Mouse (Mus musculus): Measurements from ENCODE around the gene Brs3. TPM values are rescaled to one million over a fixed set of nuclear protein-coding genes. Genes with fewer than 3 reads are reported as not detected.

Gene Brs3
- polyA plus RNA-seq (2015; fragmentation: Nextera tagmentation; extraction: Ambion mirVana): not detected in 2 replicates

DNA sequence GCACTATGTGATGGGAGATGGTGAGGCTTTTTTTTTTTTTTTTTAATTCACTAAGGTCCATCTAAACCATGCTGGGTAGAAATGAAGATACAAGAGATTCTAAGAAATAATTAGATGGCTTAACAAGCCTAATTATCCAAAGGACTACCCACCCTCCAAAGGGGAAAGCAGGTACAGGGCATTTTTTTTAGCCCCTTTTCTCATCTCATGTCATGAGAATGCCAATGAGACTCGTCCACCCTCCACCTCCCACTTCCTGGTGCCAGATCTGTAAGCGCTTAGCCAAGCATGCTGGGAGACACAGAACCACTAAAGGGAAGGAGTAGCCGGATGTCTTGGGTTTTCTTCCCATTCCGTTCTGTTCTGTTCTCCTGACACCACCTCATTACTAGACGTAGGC, at the start of gene Brs3:
Brs3 (plus strand) TSS at position 301 of the 400 bp plus-strand sequence.
- no peak for ATAC-seq (ENCODE audit: low FRiP score, low TSS enrichment)
- WGBS: 78% methylated on average over 5 of the region's 5 CpGs
- no peak within 1 kb of the TSS for H3K4me2 ChIP-seq (replicated peaks; ENCODE audit: low read depth, low read length)

DNA sequence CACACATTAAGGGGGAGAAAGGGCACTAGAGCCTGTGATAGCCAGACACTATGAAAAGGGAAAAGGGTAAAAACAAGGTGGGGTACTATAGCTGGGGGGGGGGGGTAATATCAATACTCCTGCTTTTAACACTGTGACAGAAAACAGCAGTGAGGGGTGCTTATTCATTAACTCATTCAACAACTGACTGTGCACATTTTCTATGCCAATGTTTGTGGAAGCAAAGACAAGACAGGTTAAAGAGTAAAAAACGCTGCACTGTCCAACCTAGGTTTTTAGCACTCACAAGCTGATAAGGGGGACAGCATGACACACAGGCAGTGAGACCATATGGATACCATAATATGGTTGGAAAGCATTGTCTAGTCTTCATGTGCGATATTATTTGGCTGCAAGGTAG, 30.0 kb upstream of the Brs3 start:
- Histone ChIP-seq H3K36me3 (ENCODE audit: insufficient read depth, low read length) (no peaks in the 10 kb centered on the region), H3K4me1 (ENCODE audit: insufficient read depth, low read length) (no peaks in the 10 kb centered on the region), H3K27me3 (ENCODE audit: insufficient read depth, low read length) (no peaks in the 10 kb centered on the region), H3K4me2 (replicated peaks; ENCODE audit: low read depth, low read length) (no peak overlapping the region), H3K9ac (replicated peaks; ENCODE audit: low read length) (no peak overlapping the region), H3K9me3 (ENCODE audit: low read length) (no peaks in the 10 kb centered on the region), H3K4me3 (ENCODE audit: low read length) (no peak overlapping the region), H3K27ac (ENCODE audit: low read length) (no peak overlapping the region)
- 76% methylated on average over 2 of the region's 2 CpGs for WGBS
- ATAC-seq (ENCODE audit: low FRiP score, low TSS enrichment): no peak

More for the DNA sequence above, at the start of gene Brs3:
- Histone ChIP-seq H3K27ac (ENCODE audit: low read length) (no peak within 1 kb of the TSS), H3K9me3 (ENCODE audit: low read length) (no peaks in the 10 kb centered on the region), H3K9ac (replicated peaks; ENCODE audit: low read length) (no peak within 1 kb of the TSS), H3K27me3 (ENCODE audit: insufficient read depth, low read length) (no peaks in the 10 kb centered on the region), H3K4me1 (ENCODE audit: insufficient read depth, low read length) (no peaks in the 10 kb centered on the region), H3K4me3 (ENCODE audit: low read length) (no peak within 1 kb of the TSS), H3K36me3 (ENCODE audit: insufficient read depth, low read length) (no peaks in the 10 kb centered on the region)

DNA sequence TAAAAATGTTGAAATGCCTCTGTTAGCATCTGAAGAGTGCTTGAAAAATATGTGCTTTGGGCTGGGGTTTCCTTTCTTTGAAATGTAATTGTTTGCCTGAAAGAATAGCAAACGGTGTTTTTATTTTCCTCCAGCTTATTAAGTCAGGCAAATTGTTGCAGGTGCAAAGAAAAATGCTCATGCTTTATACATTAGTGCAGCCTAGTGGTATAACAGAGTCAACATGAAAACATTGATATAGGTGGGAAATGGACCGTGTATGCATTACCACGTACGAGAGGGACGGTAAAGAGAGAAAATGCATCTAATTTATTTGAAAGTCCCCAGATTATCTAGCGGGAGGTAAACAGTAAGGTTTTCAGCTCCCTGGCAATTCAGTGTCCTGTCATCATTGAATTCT, 995 bp downstream of the Brs3 start:
- ATAC-seq (ENCODE audit: low FRiP score, low TSS enrichment): no peak
- Histone ChIP-seq H3K36me3 (ENCODE audit: insufficient read depth, low read length) (no peaks in the 10 kb centered on the region), H3K4me3 (ENCODE audit: low read length) (no peak overlapping the region), H3K9me3 (ENCODE audit: low read length) (no peaks in the 10 kb centered on the region), H3K4me1 (ENCODE audit: insufficient read depth, low read length) (no peaks in the 10 kb centered on the region), H3K27ac (ENCODE audit: low read length) (no peak overlapping the region), H3K27me3 (ENCODE audit: insufficient read depth, low read length) (no peaks in the 10 kb centered on the region), H3K9ac (replicated peaks; ENCODE audit: low read length) (no peak overlapping the region), H3K4me2 (replicated peaks; ENCODE audit: low read depth, low read length) (no peak overlapping the region)
- WGBS: 83% methylated on average over 6 of the region's 6 CpGs

DNA sequence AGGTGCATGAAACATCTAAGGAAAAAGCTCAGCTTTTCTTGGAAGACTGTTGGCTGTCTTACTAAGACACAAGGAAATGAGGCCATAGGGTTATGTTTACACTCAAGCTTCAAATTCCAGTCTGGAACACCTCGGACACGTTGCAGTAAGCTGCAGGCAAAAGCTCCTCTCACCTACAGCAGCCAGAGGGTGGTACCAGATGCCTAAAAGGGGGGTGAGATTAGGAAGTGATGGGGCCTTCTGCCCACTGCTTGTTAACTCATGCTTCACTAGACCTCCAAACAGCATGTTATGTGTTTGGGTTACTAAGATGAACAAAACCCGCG, 9.9 kb downstream of the Brs3 start:
- H3K27ac ChIP-seq (ENCODE audit: low read length): peak overlapping the region; percentile 94; the same call in 1 of the 2 replicates
- 0 out of 2 replicates have a peak, but pooled peaks cover 2% of the 10 kb centered on the region for H3K9me3 ChIP-seq (ENCODE audit: low read length)
- H3K4me1 ChIP-seq (ENCODE audit: insufficient read depth, low read length): no peaks in the 10 kb centered on the region
- peak overlapping the region; percentile 76 for H3K9ac ChIP-seq (replicated peaks; ENCODE audit: low read length)
- peak overlapping the region; percentile 55 for H3K4me3 ChIP-seq (ENCODE audit: low read length)
- no peaks in the 10 kb centered on the region; the same call in 1 of the 2 replicates for H3K36me3 ChIP-seq (ENCODE audit: insufficient read depth, low read length)
- H3K27me3 ChIP-seq (ENCODE audit: insufficient read depth, low read length): no peaks in the 10 kb centered on the region
- WGBS: 27% methylated on average over 4 of the region's 4 CpGs
- H3K4me2 ChIP-seq (replicated peaks; ENCODE audit: low read depth, low read length): peak overlapping the region; percentile 51
- ATAC-seq (ENCODE audit: low FRiP score, low TSS enrichment): peak; percentile 81

DNA sequence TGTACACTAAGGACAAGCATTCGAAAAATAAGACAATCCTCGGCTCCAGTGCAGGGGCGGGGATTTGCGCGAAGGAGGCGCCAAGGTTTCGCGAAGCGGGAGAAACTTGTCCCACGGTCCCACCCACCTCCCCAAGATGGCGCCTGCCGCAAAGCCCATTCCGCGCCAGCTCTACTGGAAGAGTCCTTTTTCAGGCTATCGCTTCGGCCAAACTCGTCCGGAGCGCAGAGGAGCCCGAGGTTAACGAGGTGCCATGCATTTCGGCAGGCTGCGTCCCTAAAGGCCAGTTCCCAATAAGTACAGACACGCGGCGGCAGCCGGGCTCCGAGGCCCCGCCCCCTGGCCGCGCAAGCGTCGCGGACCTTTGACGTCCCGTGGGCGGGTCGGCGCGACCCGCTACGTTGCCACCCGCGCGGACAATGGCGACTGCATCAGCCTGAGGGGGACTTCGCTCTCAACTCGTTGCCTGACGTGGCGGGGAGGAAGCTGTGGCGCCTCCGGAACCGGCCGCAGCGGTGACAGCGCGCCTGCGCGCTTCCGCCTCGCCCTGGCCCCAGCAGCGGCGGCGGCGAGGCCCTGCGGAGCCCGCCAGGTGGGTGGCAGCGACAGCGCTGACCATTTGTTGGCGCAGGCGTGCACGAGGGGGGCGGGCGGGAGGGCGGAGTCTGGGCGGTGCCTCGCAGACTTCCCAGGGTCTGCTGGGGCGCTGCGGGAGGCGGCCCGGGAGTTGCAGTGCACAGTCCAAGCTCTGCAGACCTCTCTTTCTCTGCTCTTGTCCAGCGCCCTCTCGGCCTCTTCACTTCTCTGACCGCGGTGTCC, 10.5 kb downstream of the Brs3 start, which contains the start of gene Htatsf1:
Htatsf1 (plus strand) TSS at position 410 of the 819 bp plus-strand sequence.
- Histone ChIP-seq H3K9me3 (ENCODE audit: low read length) (0 out of 2 replicates have a peak, but pooled peaks cover 2% of the 10 kb centered on the region), H3K27me3 (ENCODE audit: insufficient read depth, low read length) (no peaks in the 10 kb centered on the region), H3K27ac (ENCODE audit: low read length) (peak within 1 kb of the TSS; percentile 94), H3K9ac (replicated peaks; ENCODE audit: low read length) (peak within 1 kb of the TSS; percentile 76), H3K36me3 (ENCODE audit: insufficient read depth, low read length) (no peaks in the 10 kb centered on the region; the same call in 1 of the 2 replicates), H3K4me3 (ENCODE audit: low read length) (peak within 1 kb of the TSS; percentile 55), H3K4me2 (replicated peaks; ENCODE audit: low read depth, low read length) (peak within 1 kb of the TSS; percentile 63), H3K4me1 (ENCODE audit: insufficient read depth, low read length) (no peaks in the 10 kb centered on the region)
- WGBS: 15% methylated on average over 72 of the region's 85 CpGs
- ATAC-seq (ENCODE audit: low FRiP score, low TSS enrichment): peak; percentile 98

DNA sequence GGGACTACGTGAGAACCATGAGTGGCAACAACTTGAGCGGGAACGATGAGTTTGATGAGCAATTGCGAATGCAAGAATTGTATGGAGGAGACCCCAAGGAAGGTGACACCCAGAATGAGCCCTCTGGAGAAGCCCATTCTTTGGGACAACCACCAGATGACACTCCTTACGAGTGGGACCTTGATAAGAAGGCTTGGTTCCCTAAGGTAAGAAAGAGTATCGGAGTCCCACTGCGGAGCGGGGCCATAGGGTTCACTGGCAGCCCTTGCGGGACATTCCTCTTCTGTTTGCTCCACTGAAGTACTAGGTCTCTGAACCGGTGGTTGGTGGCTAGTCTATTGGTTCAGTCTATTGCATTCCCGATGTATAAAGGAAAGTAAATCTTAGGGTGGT, 11.1 kb downstream of the Brs3 start:
- 28% methylated on average over 11 of the region's 11 CpGs for WGBS
- Histone ChIP-seq H3K4me2 (replicated peaks; ENCODE audit: low read depth, low read length) (peak overlapping the region; percentile 63), H3K4me1 (ENCODE audit: insufficient read depth, low read length) (no peaks in the 10 kb centered on the region), H3K4me3 (ENCODE audit: low read length) (peak overlapping the region; percentile 55), H3K27ac (ENCODE audit: low read length) (peak overlapping the region; percentile 94; the same call in 1 of the 2 replicates), H3K36me3 (ENCODE audit: insufficient read depth, low read length) (no peaks in the 10 kb centered on the region; the same call in 1 of the 2 replicates), H3K9ac (replicated peaks; ENCODE audit: low read length) (peak overlapping the region; percentile 76), H3K9me3 (ENCODE audit: low read length) (0 out of 2 replicates have a peak, but pooled peaks cover 2% of the 10 kb centered on the region), H3K27me3 (ENCODE audit: insufficient read depth, low read length) (no peaks in the 10 kb centered on the region)
- ATAC-seq (ENCODE audit: low FRiP score, low TSS enrichment): no peak; the same call in 1 of the 2 replicates

DNA sequence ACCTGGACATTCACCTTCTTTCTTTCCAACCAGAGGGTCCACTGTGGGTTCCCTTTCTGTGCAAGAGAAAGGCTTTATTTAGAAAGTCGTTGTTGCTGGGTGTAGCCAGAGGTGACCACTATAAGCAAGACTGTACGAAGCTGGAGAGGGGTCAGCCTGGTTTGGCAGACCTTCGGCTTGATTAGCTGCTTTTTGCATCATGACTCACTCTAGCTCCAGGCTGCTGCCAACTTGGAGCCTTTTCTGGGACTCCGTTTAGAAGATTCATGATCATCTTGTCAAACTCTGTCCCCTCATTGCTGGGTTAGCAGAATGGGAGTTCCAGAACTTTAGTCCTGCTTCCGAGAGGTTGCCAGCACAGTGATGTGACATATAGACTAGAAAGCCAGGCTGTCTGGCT, 38.6 kb downstream of the Brs3 start:
- Histone ChIP-seq H3K4me3 (ENCODE audit: low read length) (no peak overlapping the region), H3K27ac (ENCODE audit: low read length) (no peak overlapping the region), H3K9ac (replicated peaks; ENCODE audit: low read length) (no peak overlapping the region), H3K27me3 (ENCODE audit: insufficient read depth, low read length) (no peaks in the 10 kb centered on the region), H3K4me1 (ENCODE audit: insufficient read depth, low read length) (no peaks in the 10 kb centered on the region), H3K4me2 (replicated peaks; ENCODE audit: low read depth, low read length) (no peak overlapping the region), H3K9me3 (ENCODE audit: low read length) (no peaks in the 10 kb centered on the region), H3K36me3 (ENCODE audit: insufficient read depth, low read length) (no peaks in the 10 kb centered on the region)
- 72% methylated on average over 5 of the region's 5 CpGs for WGBS
- no peak for ATAC-seq (ENCODE audit: low FRiP score, low TSS enrichment)

DNA sequence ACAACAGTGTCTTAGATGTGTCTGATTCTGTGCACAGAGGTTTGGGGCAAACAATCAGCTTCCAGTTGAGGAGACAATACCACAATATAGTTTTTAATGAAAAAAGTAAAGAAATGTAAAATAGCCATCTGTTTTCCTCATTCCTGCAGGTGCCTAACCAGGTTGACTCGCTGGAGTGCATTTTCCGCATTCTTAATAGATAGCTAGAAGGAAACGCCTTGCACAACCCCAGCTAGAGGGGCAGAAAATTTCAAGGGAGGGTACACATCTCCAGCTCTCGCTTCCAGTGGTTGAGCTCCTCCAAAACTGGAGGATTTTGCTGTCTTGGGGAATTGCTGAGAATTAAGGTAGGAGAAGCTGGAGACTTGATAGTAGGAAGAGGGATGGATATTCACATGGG, 44.9 kb downstream of the Brs3 start, which contains the start of gene Vgll1:
Vgll1 (plus strand) TSS at position 301 of the 400 bp plus-strand sequence.
- H3K4me3 ChIP-seq (ENCODE audit: low read length): no peak within 1 kb of the TSS
- H3K9ac ChIP-seq (replicated peaks; ENCODE audit: low read length): no peak within 1 kb of the TSS
- no peaks in the 10 kb centered on the region for H3K36me3 ChIP-seq (ENCODE audit: insufficient read depth, low read length)
- no peaks in the 10 kb centered on the region for H3K4me1 ChIP-seq (ENCODE audit: insufficient read depth, low read length)
- H3K27ac ChIP-seq (ENCODE audit: low read length): no peak within 1 kb of the TSS
- no peak for ATAC-seq (ENCODE audit: low FRiP score, low TSS enrichment)
- H3K4me2 ChIP-seq (replicated peaks; ENCODE audit: low read depth, low read length): no peak within 1 kb of the TSS
- no peaks in the 10 kb centered on the region for H3K9me3 ChIP-seq (ENCODE audit: low read length)
- WGBS: 79% methylated on average over 4 of the region's 4 CpGs
- H3K27me3 ChIP-seq (ENCODE audit: insufficient read depth, low read length): no peaks in the 10 kb centered on the region; the same call in 1 of the 2 replicates
